Mouse (Mus musculus): ENCODE data around the gene Axin2. TPM values are rescaled to one million over a fixed set of nuclear protein-coding genes. Genes with fewer than 3 reads are reported as not detected.
"Not testable (repeated sequence)": the region's sequence is repeated elsewhere in the genome, so short reads cannot be mapped to it uniquely, and the experiment has no call there.

Axin2 gene
- total RNA-seq (2014; rRNA removed) (3.2 and 4.0 TPM in 2 replicates), polyA plus RNA-seq (2012; rRNA removed) (5.8 TPM in 2 replicates)

DNA sequence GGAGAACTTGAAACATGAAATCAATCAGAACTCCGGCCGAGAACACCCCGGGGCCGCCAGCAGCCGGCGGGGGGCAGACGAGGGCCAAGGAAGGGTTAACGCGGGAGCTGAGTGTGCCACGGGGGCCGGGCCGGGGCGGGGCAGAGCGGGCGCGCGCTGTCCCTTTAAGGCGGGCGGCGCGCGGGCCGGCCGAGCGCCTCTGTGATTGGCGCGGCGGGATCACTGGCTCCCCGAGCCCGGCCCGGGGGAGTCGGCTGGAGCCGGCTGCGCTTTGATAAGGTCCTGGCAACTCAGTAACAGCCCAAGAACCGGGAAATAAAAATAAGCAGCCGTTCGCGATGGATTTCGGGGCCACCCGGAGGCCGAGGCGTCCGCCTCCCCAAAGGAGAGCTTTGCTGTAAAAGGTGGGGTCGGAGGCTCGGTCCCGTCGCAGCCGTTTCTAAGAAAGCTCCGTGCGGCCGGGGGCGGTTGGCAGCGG lies at the start of gene Axin2:
Axin2 (plus strand) TSS at position 192 of the 478 bp plus-strand sequence.
- DNase-seq (ENCODE audit: extremely low read depth, low read depth, low spot score), result peak; percentile 75
- TF ChIP-seq CTCF (IDR thresholded peaks at IDR 0.05; ENCODE audit: low read depth, low read length) (0 out of 2 replicates have a peak, but pooled peaks have one; percentile 2), POLR2A (IDR thresholded peaks at IDR 0.05; ENCODE audit: extremely low read depth, insufficient read depth, low read length) (no peak)
- peak within 1 kb of the TSS; percentile 86 for H3K27ac ChIP-seq (replicated peaks; ENCODE audit: insufficient read depth, low read depth, low read length)
- no peaks in the 10 kb centered on the region for H3K27me3 ChIP-seq (ENCODE audit: control insufficient read depth, insufficient read depth, low read length)
- WGBS, result under 1% methylated on average over 53 of the region's 53 CpGs
- no peaks in the 10 kb centered on the region for H3K36me3 ChIP-seq (ENCODE audit: control insufficient read depth, insufficient read depth, low read length)
- peak within 1 kb of the TSS; percentile 86 for H3K4me3 ChIP-seq (ENCODE audit: insufficient read depth, low read depth, low read length)
- peaks cover 8% of the 10 kb centered on the region; the same call in 1 of the 2 replicates for H3K79me2 ChIP-seq (ENCODE audit: control insufficient read depth, insufficient read depth, low read length)
- peak within 1 kb of the TSS; percentile 84 for H3K9ac ChIP-seq (ENCODE audit: low read depth, low read length)
- peaks cover 7% of the 10 kb centered on the region for H3K4me1 ChIP-seq (ENCODE audit: control insufficient read depth, insufficient read depth, low read length)

DNA sequence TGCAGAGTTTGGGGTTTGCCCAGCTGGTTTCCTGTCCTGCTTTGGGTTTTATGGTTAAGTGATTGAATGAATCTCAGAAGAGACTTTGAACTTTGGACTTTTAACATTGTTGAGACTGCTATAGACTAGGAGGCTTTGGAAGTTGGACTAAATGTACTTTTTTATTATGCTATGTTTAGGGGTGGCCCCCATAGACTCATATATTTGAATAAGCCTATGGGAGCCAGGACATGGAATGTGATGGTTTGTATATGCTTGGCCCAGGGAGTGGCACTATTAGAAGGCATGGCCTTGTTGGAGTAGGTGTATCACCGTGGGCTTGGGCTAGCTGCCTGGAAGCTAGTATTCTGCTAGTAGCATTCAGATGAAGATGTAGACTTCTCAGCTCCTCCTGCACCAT lies 48.9 kb upstream of the Axin2 start:
- not testable (repeated sequence) for H3K27ac ChIP-seq (replicated peaks; ENCODE audit: insufficient read depth, low read depth, low read length); H3K4me1 ChIP-seq (ENCODE audit: control insufficient read depth, insufficient read depth, low read length); H3K9ac ChIP-seq (ENCODE audit: low read depth, low read length); DNase-seq (ENCODE audit: extremely low read depth, low read depth, low spot score); H3K79me2 ChIP-seq (ENCODE audit: control insufficient read depth, insufficient read depth, low read length); H3K27me3 ChIP-seq (ENCODE audit: control insufficient read depth, insufficient read depth, low read length); H3K36me3 ChIP-seq (ENCODE audit: control insufficient read depth, insufficient read depth, low read length); H3K4me3 ChIP-seq (ENCODE audit: insufficient read depth, low read depth, low read length)
- WGBS, result 94% methylated on average over 1 of the region's 1 CpGs

DNA sequence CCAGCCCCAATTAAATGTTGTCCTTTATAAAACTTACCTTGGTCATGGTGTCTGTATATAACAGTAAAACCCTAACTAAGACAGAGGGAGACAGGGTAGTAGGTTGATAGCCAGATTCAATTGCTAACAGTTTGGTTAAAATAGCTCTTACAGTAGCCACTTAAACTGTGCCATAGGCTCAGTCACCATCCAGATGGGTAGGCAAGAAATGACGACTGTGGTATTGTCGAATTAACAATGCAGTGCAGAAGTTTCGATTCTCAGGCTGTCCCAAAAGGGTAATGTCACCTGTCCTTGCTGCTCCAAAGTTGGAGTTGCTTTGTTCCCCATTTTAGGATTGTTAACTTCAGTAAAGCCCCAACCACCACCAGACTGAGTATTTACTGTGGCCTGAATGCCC lies 48.4 kb upstream of the Axin2 start:
- Histone ChIP-seq H3K9ac (ENCODE audit: low read depth, low read length) (no peak overlapping the region), H3K27ac (replicated peaks; ENCODE audit: insufficient read depth, low read depth, low read length) (no peak overlapping the region), H3K4me3 (ENCODE audit: insufficient read depth, low read depth, low read length) (no peak overlapping the region), H3K27me3 (ENCODE audit: control insufficient read depth, insufficient read depth, low read length) (no peaks in the 10 kb centered on the region), H3K79me2 (ENCODE audit: control insufficient read depth, insufficient read depth, low read length) (no peaks in the 10 kb centered on the region), H3K4me1 (ENCODE audit: control insufficient read depth, insufficient read depth, low read length) (no peaks in the 10 kb centered on the region), H3K36me3 (ENCODE audit: control insufficient read depth, insufficient read depth, low read length) (no peaks in the 10 kb centered on the region)
- TF ChIP-seq POLR2A (IDR thresholded peaks at IDR 0.05; ENCODE audit: extremely low read depth, insufficient read depth, low read length), result no peak
- TF ChIP-seq CTCF (IDR thresholded peaks at IDR 0.05; ENCODE audit: low read depth, low read length), result no peak
- no peak for DNase-seq (ENCODE audit: extremely low read depth, low read depth, low spot score)
- WGBS, result 92% methylated on average over 3 of the region's 3 CpGs

- no peak overlapping the region for H3K4me3 ChIP-seq (ENCODE audit: insufficient read depth, low read depth, low read length)
- WGBS, result 37% methylated on average over 7 of the region's 7 CpGs
- H3K27me3 ChIP-seq (ENCODE audit: control insufficient read depth, insufficient read depth, low read length), result no peaks in the 10 kb centered on the region
- no peak overlapping the region for H3K27ac ChIP-seq (replicated peaks; ENCODE audit: insufficient read depth, low read depth, low read length)
- TF ChIP-seq POLR2A (IDR thresholded peaks at IDR 0.05; ENCODE audit: extremely low read depth, insufficient read depth, low read length), result no peak
- TF ChIP-seq CTCF (IDR thresholded peaks at IDR 0.05; ENCODE audit: low read depth, low read length), result no peak
- H3K36me3 ChIP-seq (ENCODE audit: control insufficient read depth, insufficient read depth, low read length), result no peaks in the 10 kb centered on the region
- peak; percentile 34 for DNase-seq (ENCODE audit: extremely low read depth, low read depth, low spot score)
- H3K79me2 ChIP-seq (ENCODE audit: control insufficient read depth, insufficient read depth, low read length), result no peaks in the 10 kb centered on the region
- H3K4me1 ChIP-seq (ENCODE audit: control insufficient read depth, insufficient read depth, low read length), result no peaks in the 10 kb centered on the region
- H3K9ac ChIP-seq (ENCODE audit: low read depth, low read length), result no peak overlapping the region
Measured at GRCm38 (mm10) chr11:108876633-108877205, 43.4 kb upstream of the Axin2 start.

GRCm38 (mm10) chr11:108877520-108877919 lies 42.6 kb upstream of the Axin2 start:
- no peak for DNase-seq (ENCODE audit: extremely low read depth, low read depth, low spot score)
- Histone ChIP-seq H3K4me3 (ENCODE audit: insufficient read depth, low read depth, low read length) (no peak overlapping the region), H3K4me1 (ENCODE audit: control insufficient read depth, insufficient read depth, low read length) (no peaks in the 10 kb centered on the region), H3K27me3 (ENCODE audit: control insufficient read depth, insufficient read depth, low read length) (no peaks in the 10 kb centered on the region), H3K27ac (replicated peaks; ENCODE audit: insufficient read depth, low read depth, low read length) (no peak overlapping the region), H3K36me3 (ENCODE audit: control insufficient read depth, insufficient read depth, low read length) (no peaks in the 10 kb centered on the region), H3K79me2 (ENCODE audit: control insufficient read depth, insufficient read depth, low read length) (no peaks in the 10 kb centered on the region), H3K9ac (ENCODE audit: low read depth, low read length) (no peak overlapping the region)
- TF ChIP-seq POLR2A (IDR thresholded peaks at IDR 0.05; ENCODE audit: extremely low read depth, insufficient read depth, low read length) (no peak), CTCF (IDR thresholded peaks at IDR 0.05; ENCODE audit: low read depth, low read length) (no peak)
- WGBS, result 89% methylated on average over 5 of the region's 5 CpGs

- no peaks in the 10 kb centered on the region for H3K36me3 ChIP-seq (ENCODE audit: control insufficient read depth, insufficient read depth, low read length)
- no peak for TF ChIP-seq POLR2A (IDR thresholded peaks at IDR 0.05; ENCODE audit: extremely low read depth, insufficient read depth, low read length)
- TF ChIP-seq CTCF (IDR thresholded peaks at IDR 0.05; ENCODE audit: low read depth, low read length), result no peak
- no peak overlapping the region for H3K27ac ChIP-seq (replicated peaks; ENCODE audit: insufficient read depth, low read depth, low read length)
- DNase-seq (ENCODE audit: extremely low read depth, low read depth, low spot score), result no peak
- no peaks in the 10 kb centered on the region for H3K79me2 ChIP-seq (ENCODE audit: control insufficient read depth, insufficient read depth, low read length)
- 73% methylated on average over 4 of the region's 4 CpGs for WGBS
- H3K27me3 ChIP-seq (ENCODE audit: control insufficient read depth, insufficient read depth, low read length), result no peaks in the 10 kb centered on the region
- H3K9ac ChIP-seq (ENCODE audit: low read depth, low read length), result no peak overlapping the region
- no peak overlapping the region for H3K4me3 ChIP-seq (ENCODE audit: insufficient read depth, low read depth, low read length)
- H3K4me1 ChIP-seq (ENCODE audit: control insufficient read depth, insufficient read depth, low read length), result no peaks in the 10 kb centered on the region
Measured at GRCm38 (mm10) chr11:108880546-108880945, 39.6 kb upstream of the Axin2 start.
